Mouse (Mus musculus) forelimb bud, embryonic 11.5 days (tissue): Measurements from ENCODE around the gene Ttk.

Experiments used
- DNase-seq: peaks from one replicate; pipeline ENCODE4 v3.0.0-alpha.2; 2012; ENCODE audit warnings: low read depth, low spot score

Ttk gene

DNA sequence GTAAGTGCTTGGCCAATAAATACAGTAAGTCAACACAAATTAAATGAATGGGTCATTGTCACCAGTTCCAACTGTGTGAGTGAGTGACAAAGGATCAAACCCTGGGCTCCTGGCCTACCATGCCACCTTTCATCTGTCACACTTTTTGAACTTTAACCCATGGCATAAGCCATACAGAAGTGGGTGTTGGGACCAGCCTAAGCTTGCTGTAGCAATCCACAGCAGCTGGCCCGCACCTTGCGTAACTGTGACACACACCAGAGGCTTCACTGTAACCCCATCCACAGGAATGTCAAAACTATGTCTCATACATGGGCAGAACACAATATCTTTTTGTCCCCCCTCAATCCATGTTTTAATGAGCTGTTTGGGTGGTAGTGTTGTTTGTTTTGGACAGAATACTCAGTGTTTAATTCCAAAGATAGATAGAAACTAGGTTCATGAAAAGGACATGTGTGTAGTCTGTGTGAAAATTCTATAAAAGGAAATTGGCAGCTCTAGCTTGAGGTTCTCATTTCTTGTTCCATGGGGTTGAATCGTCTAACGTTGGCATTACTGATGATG, 59.4 kb downstream of the Ttk start:
- no peak for DNase-seq

DNA sequence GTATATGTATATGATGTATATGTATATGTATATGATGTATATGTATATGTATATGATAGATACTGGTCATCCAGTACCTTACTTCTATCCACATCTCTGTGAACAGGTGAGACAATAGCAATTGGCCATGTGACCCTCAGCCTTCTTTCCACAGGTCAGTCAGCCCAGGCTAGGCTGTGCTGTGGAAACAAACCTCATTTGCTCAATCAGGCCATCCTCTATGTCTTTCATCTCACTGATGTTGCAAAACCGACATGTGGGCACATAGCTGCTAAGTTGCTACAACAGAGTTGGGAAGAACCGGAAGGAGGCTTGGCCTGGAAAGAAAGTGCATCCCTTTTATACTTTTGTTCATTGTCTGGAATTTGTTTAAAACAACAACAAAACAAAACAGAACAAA, 67.6 kb downstream of the Ttk start:
- DNase-seq: no peak

DNA sequence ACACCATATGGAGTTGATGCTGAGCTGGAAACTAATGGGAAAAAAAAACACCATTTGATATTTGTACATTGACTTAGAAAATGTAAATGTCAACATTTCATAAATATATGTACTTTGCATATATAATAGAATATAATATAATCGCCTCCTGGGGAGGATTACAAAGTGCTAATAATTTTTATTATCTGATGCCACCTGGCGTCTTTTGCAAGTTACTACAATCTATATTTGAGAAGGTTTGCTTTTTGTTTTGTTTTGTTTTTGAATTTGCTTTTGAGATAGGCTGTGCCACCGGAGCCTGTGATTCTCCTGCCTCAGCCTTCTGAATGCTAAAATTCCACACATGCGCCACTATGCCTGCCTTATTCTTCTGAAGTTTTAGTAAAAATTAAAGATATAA, 71.3 kb downstream of the Ttk start:
- DNase-seq: no peak

DNA sequence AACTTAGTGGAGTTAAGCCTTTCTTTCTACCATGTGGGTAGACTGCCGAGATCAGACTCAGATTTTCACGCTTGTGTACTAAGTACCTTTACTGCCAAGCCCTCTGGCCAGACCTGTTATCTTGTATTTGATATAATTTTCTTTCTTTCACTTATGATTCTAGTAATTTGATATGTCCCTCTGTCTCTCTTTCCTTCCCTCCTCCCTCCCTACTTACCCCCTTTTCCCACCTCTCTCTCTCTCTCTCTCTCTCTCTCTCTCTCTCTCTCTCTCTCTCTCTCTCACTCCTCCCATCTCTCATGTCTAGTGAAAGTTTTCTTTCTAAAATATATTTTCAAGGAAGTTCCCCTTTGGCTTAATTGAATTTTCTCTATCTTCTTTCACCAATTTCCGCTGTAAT, 72.5 kb downstream of the Ttk start:
- DNase-seq: no peak

DNA sequence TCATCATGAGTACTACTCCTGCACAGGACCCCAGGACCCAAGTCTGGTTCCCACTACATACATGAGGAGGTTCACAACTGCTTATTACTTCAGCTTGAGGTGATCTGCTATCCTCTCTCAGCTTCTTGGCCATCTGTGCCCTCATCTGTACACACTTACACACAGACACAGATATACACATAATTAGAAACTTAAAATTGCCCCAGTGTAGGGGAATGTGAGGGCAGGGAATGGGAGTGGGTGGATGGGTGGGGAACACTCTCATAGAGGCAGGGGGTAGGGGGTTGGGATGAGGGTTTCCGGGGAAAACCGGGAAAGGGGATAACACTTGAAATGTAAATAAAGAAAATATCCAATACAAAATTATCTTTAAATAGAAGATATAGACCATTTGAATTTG, 75.3 kb downstream of the Ttk start:
- no peak for DNase-seq

DNA sequence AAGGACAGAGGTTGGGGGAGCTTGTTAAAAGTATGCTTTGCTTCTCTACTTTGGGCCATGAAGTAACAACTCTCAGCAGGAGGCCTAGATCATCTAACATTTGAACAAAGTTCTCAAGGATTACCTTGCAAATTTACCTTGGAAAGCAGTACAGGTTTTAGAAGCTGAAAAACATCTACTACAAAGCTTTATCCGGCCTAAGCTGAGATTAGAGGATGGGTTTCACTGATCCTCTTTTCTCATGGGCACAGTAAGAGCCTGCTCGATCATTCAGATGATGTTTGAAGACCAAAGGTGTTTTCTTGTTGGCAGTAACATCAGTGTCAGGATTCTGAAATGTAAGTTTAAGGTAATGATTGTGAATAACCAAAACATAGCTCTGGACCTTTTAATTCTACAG, 76.4 kb downstream of the Ttk start:
- DNase-seq: no peak
